Mouse (Mus musculus) kidney, postnatal 0 days (tissue): ENCODE measurements around the gene Pcx. TPM values are rescaled to one million over a fixed set of nuclear protein-coding genes. Genes with fewer than 3 reads are reported as not detected.

ENCODE experiments used
- ATAC-seq: fragments of 200-750 bp; cut with Nextera tagmentation; replicated peaks from 2 replicates; pipeline ENCODE4 v1.8.0; 2017; ENCODE audit warnings: low read depth, moderate number of reproducible peaks, moderate TSS enrichment, moderate library complexity; ENCODE audit not compliant: low FRiP score
- DNase-seq: peaks from one replicate; pipeline ENCODE4 v3.0.0-alpha.2; 2016; ENCODE audit warnings: low spot score
- H3K27ac ChIP-seq: fragments of 300-500 bp; sonication (generic); 2 replicates; pipeline ENCODE4 v1.5.1; 2014; ENCODE audit warnings: mild to moderate bottlenecking
- H3K27me3 ChIP-seq: fragments of 300-500 bp; sonication (generic); 2 replicates; pipeline ENCODE4 v1.6.1; 2014; ENCODE audit warnings: low read length, mixed read lengths; ENCODE audit not compliant: insufficient read depth
- H3K36me3 ChIP-seq: fragments of 300-500 bp; sonication (generic); 2 replicates; pipeline ENCODE4 v1.6.1; 2014; ENCODE audit warnings: low read length, mixed read lengths; ENCODE audit not compliant: insufficient read depth
- H3K4me1 ChIP-seq: fragments of 300-500 bp; sonication (generic); replicated peaks from 2 replicates; pipeline ENCODE4 v1.6.1; 2014; ENCODE audit warnings: antibody characterized with exemption, low read length, mixed read lengths; ENCODE audit not compliant: insufficient read depth
- H3K4me2 ChIP-seq: fragments of 300-500 bp; sonication (generic); 2 replicates; pipeline ENCODE4 v1.6.1; 2014; ENCODE audit warnings: mild to moderate bottlenecking, low read length, moderate library complexity, mixed read lengths
- H3K4me3 ChIP-seq: fragments of 300-500 bp; sonication (generic); replicated peaks from 2 replicates; pipeline ENCODE4 v1.5.1; 2014; ENCODE audit warnings: low read depth, low read length
- H3K9ac ChIP-seq: fragments of 300-500 bp; sonication (generic); 2 replicates; pipeline ENCODE4 v1.6.1; 2014; ENCODE audit warnings: low read depth, low read length
- H3K9me3 ChIP-seq: fragments of 300-500 bp; sonication (generic); replicated peaks from 2 replicates; pipeline ENCODE4 v1.6.1; 2016; ENCODE audit warnings: low read length, inconsistent platforms, mixed read lengths
- CTCF ChIP-seq: IDR thresholded peaks from 2 replicates; pipeline ENCODE4 v1.5.1; 2016; ENCODE audit warnings: antibody characterized with exemption, low read depth, mild to moderate bottlenecking, moderate library complexity
- WGBS: fragments of 180-500 bp; shearing (Covaris S2); extraction: QIAGEN DNeasy Blood & Tissue Kit; methylation state at CpG from one replicate; pipeline ENCODE4 v1.1.7; 2014; 5-methylcytosine and 5-hydroxymethylcytosine counted together
- polyA plus RNA-seq: library from polyadenylated mRNA; unstranded; fragments of >200 nt; fragmentation: Nextera tagmentation; extraction: Ambion mirVana; gene quantifications from 2 replicates; pipeline ENCODE4 v1.2.1, GENCODE M21; 2015

Gene Pcx
- polyA plus RNA-seq, 1 experiment from 2014 or later = 57.6 TPM

DNA sequence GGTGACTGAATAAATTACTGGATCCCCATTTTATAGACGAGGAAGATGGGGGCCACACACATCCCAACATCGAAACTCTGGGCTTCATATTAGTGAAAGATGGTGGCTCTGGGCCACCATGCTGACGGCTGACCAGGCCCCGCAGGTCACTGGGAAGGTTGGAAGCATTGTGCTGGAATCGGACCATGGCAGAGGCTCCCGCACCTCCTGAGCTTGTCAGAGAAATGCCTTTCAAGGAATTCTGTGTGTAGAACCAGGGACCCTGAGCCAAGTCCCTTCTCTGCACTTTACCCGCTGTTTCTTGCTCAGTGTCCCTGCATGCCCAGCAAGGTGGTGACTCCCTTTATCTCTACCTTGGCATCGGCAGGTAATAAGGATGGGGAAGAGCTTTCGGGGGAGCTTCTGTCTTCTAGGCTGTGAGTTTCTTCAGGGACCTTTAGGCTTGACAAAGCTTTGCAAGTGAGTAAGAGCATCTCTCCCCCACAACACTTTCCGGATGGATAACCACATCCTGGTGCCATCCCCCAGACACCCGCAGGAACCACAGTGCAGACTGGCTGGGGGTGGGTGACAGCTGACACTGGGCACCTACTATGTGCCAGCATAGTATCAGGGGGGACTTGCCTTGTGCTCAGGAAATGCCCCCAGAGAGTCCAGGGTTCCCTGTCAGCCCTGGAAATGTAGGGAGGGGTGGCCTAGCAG, 34.9 kb upstream of the Pcx start:
- Histone ChIP-seq H3K27me3 (peaks cover 4% of the 10 kb centered on the region; the same call in 1 of the 2 replicates), H3K9me3 (no peaks in the 10 kb centered on the region), H3K27ac (no peak overlapping the region), H3K4me2 (no peak overlapping the region), H3K9ac (no peak overlapping the region), H3K4me1 (peaks cover 4% of the 10 kb centered on the region; the same call in 1 of the 2 replicates), H3K36me3 (no peaks in the 10 kb centered on the region), H3K4me3 (no peak overlapping the region)
- DNase-seq (no peak), ATAC-seq (no peak)
- 68% methylated on average over 11 of the region's 11 CpGs for WGBS
- TF ChIP-seq CTCF = no peak

DNA sequence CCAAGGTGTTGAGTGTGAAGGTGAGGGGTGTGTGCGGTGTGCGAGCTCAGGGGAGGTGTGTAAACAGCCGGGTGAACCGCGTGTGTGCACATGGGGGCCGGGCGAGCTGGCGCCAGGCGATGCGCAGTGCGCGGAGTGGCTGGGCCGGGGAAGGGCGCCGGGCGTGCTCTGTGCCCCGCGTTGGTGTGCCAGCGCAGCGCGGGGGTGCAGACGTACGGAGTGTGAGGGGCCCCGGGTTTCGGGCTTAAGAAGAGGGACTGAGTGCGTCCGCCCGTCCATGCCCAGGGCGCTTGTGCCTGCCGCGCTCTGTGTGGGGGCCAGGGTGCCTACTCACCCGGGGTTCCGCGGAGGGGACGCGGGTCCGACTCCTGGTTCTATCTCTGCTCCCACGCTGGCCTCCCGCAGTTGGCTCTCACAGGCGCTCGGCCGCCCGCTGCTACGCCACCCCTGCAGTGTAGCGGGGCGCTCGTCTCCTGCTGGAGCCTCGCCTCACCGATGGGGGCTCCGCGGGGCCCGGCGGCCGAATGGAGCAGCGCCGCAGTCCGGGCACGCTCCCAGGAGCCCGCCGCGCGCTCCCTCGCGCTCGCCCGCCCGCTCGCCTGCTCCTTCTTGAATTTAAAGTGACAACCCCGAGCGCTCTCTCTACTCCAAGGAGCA, 33.5 kb upstream of the Pcx start:
- Histone ChIP-seq H3K36me3 (no peaks in the 10 kb centered on the region), H3K27me3 (peaks cover 4% of the 10 kb centered on the region; the same call in 1 of the 2 replicates), H3K27ac (no peak overlapping the region), H3K4me2 (peak overlapping the region; percentile 94), H3K4me3 (peak overlapping the region; percentile 45), H3K4me1 (peaks cover 4% of the 10 kb centered on the region; the same call in 1 of the 2 replicates), H3K9me3 (no peaks in the 10 kb centered on the region), H3K9ac (peak overlapping the region; percentile 68)
- peak; percentile 63 for ATAC-seq
- WGBS = under 1% methylated on average over 67 of the region's 70 CpGs
- no peak for TF ChIP-seq CTCF
- DNase-seq = peak; percentile 56

DNA sequence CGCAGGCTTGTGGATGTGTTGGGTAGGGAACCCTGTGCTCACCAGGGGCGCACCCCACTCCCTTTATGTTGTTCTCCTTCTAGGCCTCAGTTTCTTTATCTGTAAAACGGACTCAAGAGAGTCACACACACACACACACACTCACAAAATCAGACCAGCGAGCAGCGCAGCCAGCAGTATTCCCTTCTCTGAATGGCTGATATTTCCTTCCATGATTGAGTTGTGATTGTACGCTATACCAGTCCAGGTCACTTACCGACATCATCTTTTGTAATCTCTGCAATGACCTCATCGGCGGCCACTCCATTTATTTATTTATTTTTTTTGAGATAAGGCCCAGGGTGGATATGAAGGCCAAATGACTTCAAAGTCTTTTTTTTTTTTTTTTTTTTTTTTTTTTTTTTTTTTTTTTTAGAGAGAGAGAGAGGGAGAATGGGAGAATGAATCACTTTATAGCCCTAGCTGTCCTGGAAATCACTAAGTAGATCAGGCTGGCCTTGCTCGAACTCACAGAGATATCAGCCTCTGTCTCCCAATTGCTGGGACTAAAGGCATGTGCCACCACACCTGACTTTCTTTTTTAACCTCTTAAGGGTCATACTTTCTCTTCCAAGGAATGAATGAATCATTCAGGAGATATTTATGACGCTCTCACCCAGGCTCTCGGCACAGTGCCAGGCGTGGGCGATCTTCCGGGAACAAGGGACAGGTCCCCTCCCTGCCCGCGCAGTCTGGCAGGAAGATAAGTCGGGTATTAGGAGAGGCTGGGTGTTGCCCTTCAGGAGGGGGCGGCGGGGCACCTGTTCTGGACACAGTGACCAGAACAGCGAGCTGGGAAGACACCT, 32.7 kb upstream of the Pcx start, which contains the start of gene Syt12:
Syt12 (minus strand) TSS at position 103 of the 845 bp plus-strand sequence.
- H3K27ac ChIP-seq = no peak within 1 kb of the TSS
- TF ChIP-seq CTCF = no peak
- peak within 1 kb of the TSS; percentile 68 for H3K9ac ChIP-seq
- ATAC-seq = no peak
- H3K4me1 ChIP-seq = peaks cover 4% of the 10 kb centered on the region; the same call in 1 of the 2 replicates
- H3K36me3 ChIP-seq = no peaks in the 10 kb centered on the region
- peaks cover 4% of the 10 kb centered on the region; the same call in 1 of the 2 replicates for H3K27me3 ChIP-seq
- peak within 1 kb of the TSS; percentile 45 for H3K4me3 ChIP-seq
- DNase-seq = no peak
- 23% methylated on average over 21 of the region's 21 CpGs for WGBS
- H3K4me2 ChIP-seq = peak within 1 kb of the TSS; percentile 94
- H3K9me3 ChIP-seq = no peaks in the 10 kb centered on the region

DNA sequence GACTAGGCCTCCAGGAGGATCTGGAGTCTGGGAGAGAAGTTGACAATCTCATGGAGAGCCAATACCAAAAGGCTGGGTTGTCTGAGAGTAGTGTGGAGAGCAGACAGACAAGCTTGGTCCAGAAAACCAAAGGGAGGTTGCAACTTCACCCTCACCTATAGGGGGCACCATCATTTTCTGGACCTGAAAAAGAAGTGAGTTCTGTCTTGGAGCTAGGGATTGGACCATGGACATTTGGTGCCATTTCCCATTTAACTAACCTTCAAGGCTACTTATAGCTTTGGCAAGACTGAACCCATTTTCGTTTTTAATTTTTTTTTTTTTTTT, 32.1 kb upstream of the Pcx start:
- ATAC-seq (no peak), DNase-seq (no peak)
- TF ChIP-seq CTCF = peak; percentile 58

DNA sequence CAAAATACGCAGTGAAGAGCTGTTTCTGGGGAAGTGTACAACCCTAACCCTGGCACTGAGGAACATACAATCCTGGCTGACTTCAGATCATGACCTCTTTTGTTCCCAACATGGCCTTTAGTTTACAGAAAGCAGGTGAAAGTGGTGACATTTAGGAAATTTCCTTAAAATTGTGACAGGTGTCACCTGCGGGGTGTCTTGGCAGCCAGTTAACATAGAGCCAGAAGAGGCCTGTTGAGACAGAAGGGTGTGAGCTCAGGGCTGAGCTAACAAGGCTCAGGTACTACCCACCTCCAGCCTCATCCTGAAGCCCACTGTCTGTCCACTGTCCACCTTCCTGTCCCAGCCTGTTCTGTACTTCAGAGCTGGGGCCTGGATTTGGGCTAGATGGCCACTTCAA, 30.2 kb upstream of the Pcx start:
- H3K36me3 ChIP-seq = no peaks in the 10 kb centered on the region
- H3K9ac ChIP-seq = no peak overlapping the region
- no peaks in the 10 kb centered on the region for H3K9me3 ChIP-seq
- H3K4me3 ChIP-seq = no peak overlapping the region
- peaks cover 4% of the 10 kb centered on the region; the same call in 1 of the 2 replicates for H3K27me3 ChIP-seq
- TF ChIP-seq CTCF = no peak
- DNase-seq (no peak), ATAC-seq (no peak)
- no peak overlapping the region for H3K4me2 ChIP-seq
- H3K4me1 ChIP-seq = peaks cover 4% of the 10 kb centered on the region; the same call in 1 of the 2 replicates
- H3K27ac ChIP-seq = no peak overlapping the region
- 85% methylated on average over 2 of the region's 2 CpGs for WGBS

More for the DNA sequence above, 32.1 kb upstream of the Pcx start:
- 50% methylated on average over 1 of the region's 1 CpGs for WGBS
- no peaks in the 10 kb centered on the region for H3K9me3 ChIP-seq
- peaks cover 4% of the 10 kb centered on the region; the same call in 1 of the 2 replicates for H3K4me1 ChIP-seq
- no peak overlapping the region for H3K4me2 ChIP-seq
- no peak overlapping the region for H3K4me3 ChIP-seq
- peaks cover 4% of the 10 kb centered on the region; the same call in 1 of the 2 replicates for H3K27me3 ChIP-seq
- H3K9ac ChIP-seq = no peak overlapping the region
- H3K36me3 ChIP-seq = no peaks in the 10 kb centered on the region
- H3K27ac ChIP-seq = no peak overlapping the region

DNA sequence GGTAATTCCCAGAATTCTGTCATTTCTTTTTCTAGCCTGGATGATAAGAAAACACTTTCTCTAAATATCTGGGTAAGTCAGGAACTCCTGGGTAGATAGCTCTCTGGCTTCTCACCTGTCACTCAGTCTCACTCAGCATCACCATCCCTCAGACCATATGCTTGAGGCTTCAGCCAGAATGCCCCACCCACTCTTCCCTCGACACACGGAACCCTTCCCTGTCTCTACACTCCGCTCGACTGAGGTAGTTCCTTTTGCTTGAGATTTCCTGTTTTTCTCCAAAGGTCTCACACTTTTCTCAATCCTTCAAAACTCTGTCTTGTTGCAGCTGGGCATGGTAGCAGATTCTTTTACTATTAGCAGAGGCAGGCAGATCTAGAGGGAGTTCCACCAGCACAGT, 28.9 kb upstream of the Pcx start:
- H3K4me3 ChIP-seq = no peak overlapping the region
- H3K9ac ChIP-seq = no peak overlapping the region
- H3K27ac ChIP-seq = no peak overlapping the region
- no peak overlapping the region for H3K4me2 ChIP-seq
- H3K9me3 ChIP-seq = no peaks in the 10 kb centered on the region
- ATAC-seq (no peak), DNase-seq (no peak)
- H3K4me1 ChIP-seq = peaks cover 4% of the 10 kb centered on the region; the same call in 1 of the 2 replicates
- no peaks in the 10 kb centered on the region for H3K36me3 ChIP-seq
- WGBS = 33% methylated on average over 4 of the region's 4 CpGs
- no peak for TF ChIP-seq CTCF
- H3K27me3 ChIP-seq = no peaks in the 10 kb centered on the region
